20 mouse cellular contexts compared by ENCODE assay signal in genomic region chr6:146748271-146748670, GRCm38 (mm10). TPM values are rescaled to one million over a fixed set of nuclear protein-coding genes. Genes with fewer than 3 reads are reported as not detected.
A peak's percentile ranks its signal among the peaks of the same experiment; 100 is the strongest.
DNase-seq lines count a peak whose midpoint lies in the region; ATAC-seq and TF ChIP-seq lines count a peak whose summit lies in the region.
"Had no signal": no experiment of that assay in that cellular context is flagged by ENCODE, and none has a peak within 500 bp of the region (broad histone marks: within the 10 kb centered on the region; RNA-seq: fewer than 3 reads in every experiment).

No protein-coding gene starts in this region.

- no peak for TF ChIP-seq CTCF in gastrocnemius, adult 2 months (IDR thresholded peaks at IDR 0.05)

- H3K4me1 ChIP-seq in heart, embryonic 11.5 days (ENCODE audit: control insufficient read depth, insufficient read depth, low read length): peaks cover 47% of the 10 kb centered on the region
- H3K4me1 ChIP-seq in heart, embryonic 15.5 days (replicated peaks): peaks cover 65% of the 10 kb centered on the region
- H3K4me1 ChIP-seq: forebrain, embryonic 15.5 days; hindbrain, embryonic 15.5 days had no signal

- 77% methylated on average over 1 of the region's 1 CpGs for WGBS in heart, embryonic 11.5 days (ENCODE audit: insufficient replicate concordance)
- 49% methylated on average over 1 of the region's 1 CpGs for WGBS in heart, embryonic 15.5 days

- intact Hi-C loops in gastrocnemius, adult 2 months (cut with DNase I): no loop called here
- intact Hi-C loops in heart, postnatal 25 days (cut with DNase I): no loop called here

- no peak overlapping the region for H3K4me3 ChIP-seq in gastrocnemius, adult 2 months
- no peak overlapping the region for H3K4me3 ChIP-seq in heart, embryonic 11.5 days (ENCODE audit: low read depth, low read length)
- no peak overlapping the region for H3K4me3 ChIP-seq in heart, embryonic 15.5 days
- H3K4me3 ChIP-seq: embryonic facial prominence, embryonic 12.5 days; forebrain, embryonic 15.5 days; hindbrain, embryonic 15.5 days had no signal

- no peak overlapping the region for H3K4me2 ChIP-seq in heart, embryonic 11.5 days
- H3K4me2 ChIP-seq in heart, embryonic 15.5 days: no peak overlapping the region
- H3K4me2 ChIP-seq: embryonic facial prominence, embryonic 12.5 days; forebrain, embryonic 15.5 days; hindbrain, embryonic 15.5 days had no signal

- H3K36me3 ChIP-seq in heart, embryonic 11.5 days (ENCODE audit: control insufficient read depth, insufficient read depth, low read length): no peaks in the 10 kb centered on the region
- H3K36me3 ChIP-seq in heart, embryonic 15.5 days: no peaks in the 10 kb centered on the region
- H3K36me3 ChIP-seq: embryonic facial prominence, embryonic 12.5 days; forebrain, embryonic 15.5 days; hindbrain, embryonic 15.5 days had no signal

- H3K9me3 ChIP-seq in heart, embryonic 11.5 days (replicated peaks; ENCODE audit: control insufficient read depth, low read length): no peaks in the 10 kb centered on the region
- H3K9me3 ChIP-seq in heart, embryonic 15.5 days (replicated peaks): no peaks in the 10 kb centered on the region
- H3K9me3 ChIP-seq: embryonic facial prominence, embryonic 12.5 days; forebrain, embryonic 15.5 days; hindbrain, embryonic 15.5 days had no signal

- no peak for DNase-seq in gastrocnemius, adult 2 months
- DNase-seq in gastrocnemius, postnatal 4 days (ENCODE audit: low spot score in 2 of 2): no peak
- no peak for DNase-seq in heart, adult 18-20 months
- DNase-seq in heart, postnatal 25 days (ENCODE audit: low spot score): no peak
- DNase-seq in cerebellum, postnatal 14 days: no peak
- DNase-seq: adrenal gland, postnatal 10 days; cerebellum, adult 11 months; cerebellum, adult 8-10 months; cerebellum, postnatal 25 days; gastrocnemius, postnatal 10 days; kidney, adult 8-10 months; kidney, postnatal 36 days had no signal

- no peaks in the 10 kb centered on the region for H3K27me3 ChIP-seq in heart, embryonic 11.5 days (ENCODE audit: control insufficient read depth, insufficient read depth, low read length)
- H3K27me3 ChIP-seq in heart, embryonic 15.5 days: no peaks in the 10 kb centered on the region
- H3K27me3 ChIP-seq: embryonic facial prominence, embryonic 12.5 days; forebrain, embryonic 15.5 days; hindbrain, embryonic 15.5 days had no signal

- ATAC-seq in heart, embryonic 11.5 days (replicated peaks; ENCODE audit: insufficient number of reproducible peaks, low FRiP score, low TSS enrichment): no peak
- no peak for ATAC-seq in heart, embryonic 15.5 days (replicated peaks; ENCODE audit: insufficient number of reproducible peaks, insufficient read depth, low FRiP score, low read depth)
- ATAC-seq in inflammation-experienced regulatory T-cells, adult 6 months: peak; percentile 10
- ATAC-seq: forebrain, embryonic 15.5 days; intestine, postnatal 0 days had no signal

- peak overlapping the region; percentile 20; the same call in 1 of the 2 replicates for H3K27ac ChIP-seq in gastrocnemius, adult 2 months
- peak overlapping the region; percentile 59; the same call in 1 of the 2 replicates for H3K27ac ChIP-seq in heart, embryonic 11.5 days (ENCODE audit: low read depth, low read length)
- H3K27ac ChIP-seq in heart, embryonic 15.5 days: peak overlapping the region; percentile 73; the same call in 1 of the 2 replicates
- H3K27ac ChIP-seq: embryonic facial prominence, embryonic 12.5 days; forebrain, embryonic 15.5 days; hindbrain, embryonic 15.5 days; kidney, postnatal 0 days had no signal

- H3K9ac ChIP-seq in heart, embryonic 11.5 days (ENCODE audit: low read depth, low read length): no peak overlapping the region
- no peak overlapping the region for H3K9ac ChIP-seq in heart, embryonic 15.5 days
- H3K9ac ChIP-seq: embryonic facial prominence, embryonic 12.5 days; forebrain, embryonic 15.5 days; hindbrain, embryonic 15.5 days had no signal

RNA-seq across cellular contexts. Expression of gene Stk38l, which starts 23.5 kb away (rescaled TPM):
- total RNA-seq in gastrocnemius, adult 2 months (2021): 10 to 100 TPM; 11.4 to 11.8 TPM
- 10 to 100 TPM; 10.7 to 11.9 TPM for total RNA-seq in gastrocnemius, postnatal 4 days (2021)
- 42.4 and 46.7 TPM in 2 replicates for polyA plus RNA-seq in heart, embryonic 11.5 days (2014; fragmentation: Nextera tagmentation; extraction: Ambion mirVana)
- 10 to 100 TPM; 12.8 to 13.7 TPM for total RNA-seq in heart, adult 18-20 months (2021)
- 28.5 and 32.0 TPM in 2 replicates for polyA plus RNA-seq in heart, embryonic 15.5 days (2015; fragmentation: Nextera tagmentation; extraction: Ambion mirVana)
- 10 to 100 TPM; 12.6 to 14.6 TPM for total RNA-seq in heart, postnatal 25 days (2021)
- polyA plus RNA-seq in inflammation-experienced regulatory T-cells, adult 6 months (2017; shearing (Covaris generic)): 10 to 100 TPM; 10.7 to 32.2 (median 22.0) TPM

RNA-seq across cellular contexts. Expression of gene Arntl2, which starts 47.6 kb away (rescaled TPM):
- under 1 TPM; 0.50 to 0.99 TPM for total RNA-seq in gastrocnemius, adult 2 months (2021)
- total RNA-seq in gastrocnemius, postnatal 4 days (2021): 1 to 10 TPM; 1.3 to 2.9 TPM
- polyA plus RNA-seq in heart, embryonic 11.5 days (2014; fragmentation: Nextera tagmentation; extraction: Ambion mirVana): 1.9 and 3.3 TPM in 2 replicates
- total RNA-seq in heart, adult 18-20 months (2021): 1 to 10 TPM in 1 of 2 experiments, under 1 TPM in 1; 0.50 to 1.3 TPM
- 2.6 and 3.3 TPM in 2 replicates for polyA plus RNA-seq in heart, embryonic 15.5 days (2015; fragmentation: Nextera tagmentation; extraction: Ambion mirVana)
- total RNA-seq in heart, postnatal 25 days (2021): 1 to 10 TPM in 1 of 2 experiments, under 1 TPM in 1; 0.78 to 1.6 TPM
- polyA plus RNA-seq in inflammation-experienced regulatory T-cells, adult 6 months (2017; shearing (Covaris generic)): 1 to 10 TPM; 4.0 to 8.0 (median 7.9) TPM

Comparison
In these comparisons a context has a peak if more than half of its experiments do, and no peak if none do; other contexts are left out.
1. H3K27ac ChIP-seq: peak in every context shown above with its lines; median percentile 73 in heart, embryonic 15.5 days; 59 in heart, embryonic 11.5 days; 20 in gastrocnemius, adult 2 months.